Mouse (Mus musculus): ENCODE measurements around the gene Iqgap1. TPM values are rescaled to one million over a fixed set of nuclear protein-coding genes. Genes with fewer than 3 reads are reported as not detected.
A peak's percentile ranks its signal among the peaks of the same experiment; 100 is the strongest.

Iqgap1 gene
- polyA plus RNA-seq, 1 experiment from 2014 or later: 52.9 TPM

DNA sequence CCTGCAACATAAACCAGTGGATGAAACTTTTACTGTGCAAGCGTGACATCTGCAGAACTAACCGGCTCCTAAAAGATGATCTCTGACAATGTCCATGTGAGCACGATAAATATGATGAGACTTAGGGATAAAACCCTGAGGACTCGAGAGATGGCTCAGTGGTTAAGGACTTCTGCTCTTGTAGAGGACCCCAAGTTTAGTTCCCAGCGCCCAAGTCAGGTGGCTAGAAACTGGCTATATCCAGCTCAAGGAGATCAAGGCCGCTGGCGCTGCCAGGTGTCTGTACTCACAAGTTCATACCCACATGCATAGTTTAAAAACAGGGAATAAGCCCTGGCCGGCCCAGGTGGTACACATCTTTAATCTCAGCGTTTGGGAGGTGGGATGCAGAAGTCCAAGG, 133.3 kb downstream of the Iqgap1 start:
- Histone ChIP-seq H3K9ac (no peak overlapping the region), H3K4me1 (peaks cover 11% of the 10 kb centered on the region), H3K9me3 (0 out of 2 replicates have a peak, but pooled peaks cover 3% of the 10 kb centered on the region), H3K27ac (no peak overlapping the region), H3K27me3 (no peaks in the 10 kb centered on the region), H3K4me3 (no peak overlapping the region), H3K36me3 (no peaks in the 10 kb centered on the region), H3K4me2 (replicated peaks) (no peak overlapping the region)
- WGBS: 88% methylated on average over 9 of the region's 9 CpGs
- ATAC-seq (ENCODE audit: low FRiP score, low read depth): no peak

DNA sequence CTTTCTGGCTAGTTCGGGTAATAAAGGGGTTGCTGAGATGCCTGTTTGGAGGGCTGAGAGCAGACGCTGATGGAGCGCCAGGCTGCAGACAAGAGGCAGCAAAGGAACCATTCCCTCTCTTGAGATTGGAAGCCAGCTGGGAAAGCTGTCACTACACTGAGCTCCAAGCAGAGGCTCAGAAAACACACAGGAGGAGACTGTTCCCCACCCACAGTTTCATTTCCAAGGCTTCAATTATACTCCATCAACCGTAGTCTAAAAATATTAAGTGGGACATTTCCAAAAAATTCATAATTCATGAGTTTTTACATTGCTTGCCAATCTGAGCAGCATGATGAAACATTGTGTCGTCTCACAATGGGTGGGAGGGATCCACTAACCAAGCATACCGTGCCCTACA, 134.6 kb downstream of the Iqgap1 start:
- Histone ChIP-seq H3K27me3 (no peaks in the 10 kb centered on the region), H3K4me2 (replicated peaks) (no peak overlapping the region), H3K4me1 (peaks cover 16% of the 10 kb centered on the region), H3K9me3 (0 out of 2 replicates have a peak, but pooled peaks cover 3% of the 10 kb centered on the region), H3K27ac (no peak overlapping the region), H3K36me3 (no peaks in the 10 kb centered on the region), H3K9ac (no peak overlapping the region), H3K4me3 (no peak overlapping the region)
- WGBS: 62% methylated on average over 6 of the region's 6 CpGs
- ATAC-seq (ENCODE audit: low FRiP score, low read depth): no peak

DNA sequence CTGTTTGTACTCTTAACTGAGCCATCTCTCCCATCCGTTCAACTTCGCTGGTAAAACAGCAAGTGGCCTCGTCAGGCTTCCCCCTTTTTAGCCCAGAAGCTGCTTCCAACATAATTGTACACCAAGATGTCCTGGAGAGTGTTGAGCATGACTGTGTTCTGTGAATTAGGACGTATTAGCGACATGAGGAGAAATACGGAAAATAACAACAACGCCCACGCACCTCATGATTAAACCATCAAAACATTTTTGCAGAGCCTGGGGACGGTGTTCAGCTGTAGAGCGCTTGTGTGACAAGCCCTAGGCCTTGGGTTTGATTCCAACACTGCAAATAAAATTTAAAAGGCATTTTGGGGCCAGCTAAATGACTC, 136.6 kb downstream of the Iqgap1 start:
- 17% methylated on average over 10 of the region's 10 CpGs for WGBS
- H3K4me3 ChIP-seq: peak overlapping the region; percentile 89

DNA sequence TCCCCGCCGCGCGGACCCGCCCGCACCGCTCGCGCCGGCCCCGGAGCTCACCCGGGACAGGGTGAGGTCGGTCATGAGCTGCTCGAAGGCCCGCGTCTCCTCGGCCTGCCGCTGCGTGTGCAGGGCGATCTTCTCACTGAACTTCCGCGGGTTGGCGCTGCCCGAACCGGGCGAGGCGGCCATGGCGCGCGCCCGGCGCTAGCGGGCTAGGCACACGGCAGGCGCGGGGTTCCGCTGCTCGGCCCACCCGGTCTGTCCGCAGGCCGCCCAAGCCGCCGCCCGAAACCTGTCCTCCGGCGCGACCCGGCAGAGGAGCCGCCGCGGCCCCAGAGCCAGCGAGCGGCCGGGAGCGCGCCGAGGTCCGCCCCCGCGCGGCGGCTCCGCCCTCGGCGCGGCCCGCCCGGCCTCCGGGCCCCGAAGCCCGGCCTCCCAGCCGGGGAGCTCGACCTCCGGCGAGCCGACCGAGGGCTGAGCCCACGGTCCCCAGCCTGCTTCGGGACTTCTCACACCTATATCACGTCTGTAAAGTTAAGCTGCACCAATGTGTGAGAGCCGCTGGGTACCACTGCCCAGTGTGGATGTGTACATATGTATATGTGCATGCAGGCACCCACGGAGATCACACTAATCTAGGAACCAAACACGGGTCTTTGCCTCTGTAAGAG, 137.1 kb downstream of the Iqgap1 start, which contains the start of gene Crtc3:
Gene Crtc3, minus strand, starts transcription at position 322 of the 665 bp plus-strand sequence.
- no peaks in the 10 kb centered on the region for H3K27me3 ChIP-seq
- WGBS: 0% methylated on average over 60 of the region's 83 CpGs
- ATAC-seq (ENCODE audit: low FRiP score, low read depth): peak; percentile 85

More for the DNA sequence above, 136.6 kb downstream of the Iqgap1 start:
- Histone ChIP-seq H3K9me3 (0 out of 2 replicates have a peak, but pooled peaks cover 2% of the 10 kb centered on the region), H3K4me2 (replicated peaks) (peak overlapping the region; percentile 82), H3K27me3 (no peaks in the 10 kb centered on the region), H3K27ac (peak overlapping the region; percentile 96), H3K36me3 (no peaks in the 10 kb centered on the region), H3K4me1 (peaks cover 16% of the 10 kb centered on the region), H3K9ac (peak overlapping the region; percentile 95)
- no peak for ATAC-seq (ENCODE audit: low FRiP score, low read depth)

DNA sequence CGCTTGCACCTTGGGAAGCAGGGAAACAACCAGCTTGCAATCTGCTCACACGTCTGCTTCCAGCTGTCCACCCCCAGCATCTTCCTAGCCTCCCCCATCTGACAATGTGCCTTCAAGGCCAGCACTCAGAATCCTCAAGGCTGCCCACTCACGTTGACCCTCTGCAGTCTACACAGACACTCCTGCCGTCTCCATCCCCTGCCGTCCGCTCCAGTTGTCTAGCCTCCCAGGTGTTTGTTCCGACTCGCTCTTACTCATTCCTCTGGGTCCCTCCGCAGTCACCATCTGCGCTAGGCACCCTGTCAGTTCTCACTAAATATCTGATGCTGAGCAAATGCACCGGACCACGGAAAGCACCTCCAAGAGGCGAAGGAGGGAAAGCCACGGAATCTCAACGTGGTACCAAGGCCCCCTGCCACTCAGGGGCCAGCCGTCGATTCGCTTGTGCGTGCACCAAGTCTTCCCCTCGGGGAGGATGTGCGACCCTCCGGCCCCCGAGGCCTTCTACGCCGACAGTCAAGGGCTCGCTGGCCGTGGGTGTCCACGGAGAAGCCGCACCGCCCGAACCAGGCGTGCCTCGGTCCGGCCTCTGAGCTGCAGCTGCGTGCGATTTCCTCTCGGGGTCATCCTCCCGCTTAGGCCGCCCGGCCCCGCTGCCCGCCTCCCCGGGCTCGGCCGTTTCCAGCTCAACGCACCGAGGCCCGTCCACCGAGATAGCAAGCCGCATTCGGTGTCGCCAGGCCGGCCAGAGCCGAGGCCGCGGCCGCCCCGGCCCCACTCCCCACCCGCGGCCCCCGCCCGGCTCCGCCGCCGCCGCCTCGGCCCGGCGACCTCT, 137.8 kb downstream of the Iqgap1 start:
- peak overlapping the region; percentile 95 for H3K9ac ChIP-seq
- H3K9me3 ChIP-seq: no peaks in the 10 kb centered on the region
- H3K4me1 ChIP-seq: peaks cover 16% of the 10 kb centered on the region
- H3K27ac ChIP-seq: peak overlapping the region; percentile 96
- ATAC-seq (ENCODE audit: low FRiP score, low read depth): peak; percentile 55
- peak overlapping the region; percentile 89 for H3K4me3 ChIP-seq
- H3K4me2 ChIP-seq (replicated peaks): peak overlapping the region; percentile 82
- no peaks in the 10 kb centered on the region for H3K36me3 ChIP-seq
- 1% methylated on average over 68 of the region's 69 CpGs for WGBS
- H3K27me3 ChIP-seq: no peaks in the 10 kb centered on the region

More for the DNA sequence above, 137.1 kb downstream of the Iqgap1 start, which contains the start of gene Crtc3:
- H3K27ac ChIP-seq: peak within 1 kb of the TSS; percentile 96
- H3K4me2 ChIP-seq (replicated peaks): peak within 1 kb of the TSS; percentile 82
- peak within 1 kb of the TSS; percentile 89 for H3K4me3 ChIP-seq
- H3K4me1 ChIP-seq: peaks cover 16% of the 10 kb centered on the region
- peak within 1 kb of the TSS; percentile 95 for H3K9ac ChIP-seq
- H3K9me3 ChIP-seq: no peaks in the 10 kb centered on the region
- no peaks in the 10 kb centered on the region for H3K36me3 ChIP-seq

DNA sequence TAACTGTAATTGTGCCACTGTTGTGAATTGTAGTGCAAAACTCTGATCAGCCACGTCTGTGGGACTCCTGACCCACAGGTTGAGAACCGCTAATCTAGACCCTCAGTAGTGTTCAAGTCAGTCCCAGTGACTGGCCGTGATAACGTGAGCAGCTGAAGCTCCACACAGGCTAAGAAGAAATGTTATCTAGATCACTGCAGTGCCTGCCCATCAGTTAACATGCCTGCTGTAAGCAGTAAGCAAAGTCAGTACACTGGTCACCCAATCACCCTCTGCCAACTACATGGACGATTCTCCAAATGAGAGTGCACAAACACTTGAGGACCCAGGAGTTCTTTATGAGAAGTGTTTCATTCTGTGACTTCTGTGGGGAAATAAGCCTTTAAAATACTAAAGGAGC, 140.1 kb downstream of the Iqgap1 start:
- no peaks in the 10 kb centered on the region for H3K36me3 ChIP-seq
- H3K9ac ChIP-seq: no peak overlapping the region
- H3K4me2 ChIP-seq (replicated peaks): no peak overlapping the region
- peaks cover 23% of the 10 kb centered on the region for H3K4me1 ChIP-seq
- no peak for ATAC-seq (ENCODE audit: low FRiP score, low read depth)
- H3K4me3 ChIP-seq: no peak overlapping the region
- no peaks in the 10 kb centered on the region for H3K9me3 ChIP-seq
- H3K27ac ChIP-seq: no peak overlapping the region
- 83% methylated on average over 5 of the region's 5 CpGs for WGBS
- H3K27me3 ChIP-seq: no peaks in the 10 kb centered on the region

DNA sequence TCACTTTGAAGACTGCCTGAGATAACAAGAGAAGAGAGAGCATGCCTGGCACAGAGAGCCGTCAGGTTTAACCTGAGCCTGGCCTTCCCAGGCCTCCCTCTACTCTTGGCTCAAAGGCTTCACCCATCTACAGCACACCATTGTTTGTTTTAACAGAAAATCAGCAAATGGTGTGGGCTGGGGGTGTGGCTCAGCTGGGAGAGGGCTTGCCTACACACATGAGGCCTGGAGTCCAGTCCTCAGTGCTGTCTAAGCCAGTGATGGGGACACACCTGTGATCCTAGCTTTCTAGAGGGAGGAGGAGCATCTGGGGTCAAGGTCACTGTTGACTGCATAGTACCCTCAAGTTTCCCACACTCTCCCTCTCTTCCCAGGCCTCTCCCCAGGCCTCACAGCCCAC, 143.1 kb downstream of the Iqgap1 start:
- WGBS: 50% methylated on average over 1 of the region's 1 CpGs
- Histone ChIP-seq H3K4me3 (no peak overlapping the region), H3K4me2 (replicated peaks) (no peak overlapping the region), H3K36me3 (no peaks in the 10 kb centered on the region), H3K27me3 (no peaks in the 10 kb centered on the region), H3K27ac (no peak overlapping the region), H3K9ac (no peak overlapping the region), H3K9me3 (no peaks in the 10 kb centered on the region), H3K4me1 (peaks cover 22% of the 10 kb centered on the region)
- no peak for ATAC-seq (ENCODE audit: low FRiP score, low read depth)

DNA sequence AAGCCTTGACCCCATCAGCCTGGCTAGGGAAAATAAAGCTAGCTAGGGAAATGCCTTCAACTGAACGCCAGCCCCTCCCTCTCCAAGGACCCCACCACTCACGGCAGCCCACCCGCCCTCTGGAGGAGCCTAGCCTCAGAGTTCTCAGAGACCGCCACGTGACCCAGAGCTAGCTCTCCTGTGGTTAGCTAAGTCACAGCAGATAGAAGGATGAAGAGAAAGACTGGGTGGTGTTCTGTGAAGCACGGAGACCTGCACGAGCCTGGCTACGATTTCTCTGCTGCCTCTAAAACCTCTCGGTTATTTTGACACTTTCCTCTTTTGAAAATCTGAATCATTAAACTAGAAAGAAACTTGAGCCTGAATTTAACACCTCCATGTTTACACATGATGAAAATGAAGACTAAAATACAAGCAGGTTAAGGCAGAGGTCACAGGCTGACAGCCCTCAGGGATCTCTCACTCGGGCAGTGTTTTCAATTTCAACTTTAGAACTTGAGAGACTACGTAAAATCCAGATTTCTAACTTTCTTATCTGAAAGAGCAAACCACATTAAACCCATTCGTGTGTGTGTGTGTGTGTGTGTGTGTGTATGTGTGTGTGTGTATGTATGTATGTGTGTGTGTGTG, 145.4 kb downstream of the Iqgap1 start:
- ATAC-seq (ENCODE audit: low FRiP score, low read depth): no peak
- WGBS: 16% methylated on average over 12 of the region's 12 CpGs

DNA sequence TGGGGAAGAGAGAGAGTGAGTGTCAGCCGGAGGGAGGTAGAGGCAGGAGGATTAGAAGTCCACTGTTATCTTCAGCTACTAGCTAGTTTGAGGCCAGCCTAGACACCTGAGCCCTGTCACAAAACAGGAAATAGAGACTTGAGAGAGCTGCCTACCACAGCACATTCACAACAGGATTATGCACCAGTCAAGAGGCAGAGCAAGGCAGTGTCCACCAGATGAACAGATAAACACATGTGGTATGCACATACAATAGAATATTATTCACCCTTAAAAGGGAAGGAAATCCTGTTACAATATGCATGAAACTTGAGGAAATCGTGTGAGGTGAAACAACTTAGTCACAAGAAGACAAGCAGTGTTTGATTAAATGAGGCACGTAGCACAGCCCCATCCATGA, 153.5 kb downstream of the Iqgap1 start:
- no peak for ATAC-seq (ENCODE audit: low FRiP score, low read depth)
- WGBS: 82% methylated on average over 3 of the region's 3 CpGs
- H3K27ac ChIP-seq: no peak overlapping the region
- H3K4me3 ChIP-seq: no peak overlapping the region
- no peaks in the 10 kb centered on the region for H3K9me3 ChIP-seq
- H3K36me3 ChIP-seq: peaks cover 22% of the 10 kb centered on the region
- H3K27me3 ChIP-seq: no peaks in the 10 kb centered on the region
- no peak overlapping the region for H3K9ac ChIP-seq
- H3K4me2 ChIP-seq (replicated peaks): no peak overlapping the region
- H3K4me1 ChIP-seq: peaks cover 13% of the 10 kb centered on the region

More for the DNA sequence above, 145.4 kb downstream of the Iqgap1 start:
- H3K9me3 ChIP-seq: no peaks in the 10 kb centered on the region
- H3K4me1 ChIP-seq: peaks cover 20% of the 10 kb centered on the region
- 0 out of 2 replicates have a peak, but pooled peaks cover 6% of the 10 kb centered on the region for H3K36me3 ChIP-seq
- no peaks in the 10 kb centered on the region for H3K27me3 ChIP-seq
- H3K27ac ChIP-seq: peak overlapping the region; percentile 6; the same call in 1 of the 2 replicates
- peak overlapping the region; percentile 26; the same call in 1 of the 2 replicates for H3K4me2 ChIP-seq (replicated peaks)
- no peak overlapping the region for H3K9ac ChIP-seq
- H3K4me3 ChIP-seq: no peak overlapping the region

DNA sequence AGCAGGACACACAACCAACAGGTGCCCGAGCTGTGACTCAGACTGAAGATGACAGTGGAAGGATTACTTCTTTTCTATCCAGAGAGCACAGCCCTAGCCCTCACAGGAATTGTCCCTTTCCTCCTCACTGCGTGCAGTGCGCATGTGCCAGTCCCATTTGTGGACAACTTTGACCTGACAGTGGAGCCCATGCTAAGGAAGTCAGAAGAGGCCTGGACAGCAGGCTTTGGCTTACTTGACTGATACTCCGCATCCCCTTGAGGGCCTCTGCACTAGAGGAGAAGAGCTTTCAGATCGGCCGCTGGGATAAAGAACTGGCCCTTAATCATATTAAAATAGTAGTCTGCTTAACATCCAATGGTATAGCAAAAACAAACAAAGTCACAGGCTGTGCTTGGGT, 154.9 kb downstream of the Iqgap1 start:
- H3K9ac ChIP-seq: no peak overlapping the region

DNA sequence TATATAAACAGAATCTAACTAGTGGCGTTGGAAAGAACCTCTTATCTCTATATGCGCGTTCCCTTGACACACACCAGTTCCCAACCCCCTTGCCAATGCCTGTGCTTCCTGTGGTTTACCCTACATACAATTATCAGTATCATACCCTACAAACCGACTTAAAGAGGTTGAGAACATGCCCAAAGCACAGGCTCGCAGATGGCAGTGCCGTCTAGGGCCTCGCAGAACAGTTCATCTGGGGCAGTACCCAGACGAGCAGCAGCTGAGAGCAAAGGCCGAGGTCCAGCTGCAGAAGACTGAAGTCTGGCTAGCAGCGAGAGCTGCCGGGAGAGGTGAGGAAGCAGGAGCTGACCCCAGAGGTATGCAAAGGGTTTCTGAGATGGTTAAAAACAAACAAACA, 158.6 kb downstream of the Iqgap1 start:
- Histone ChIP-seq H3K27me3 (no peaks in the 10 kb centered on the region), H3K27ac (peak overlapping the region; percentile 18), H3K9me3 (no peaks in the 10 kb centered on the region), H3K4me2 (replicated peaks) (no peak overlapping the region), H3K4me3 (no peak overlapping the region), H3K36me3 (peaks cover 9% of the 10 kb centered on the region), H3K9ac (peak overlapping the region; percentile 0; the same call in 1 of the 2 replicates), H3K4me1 (peaks cover 28% of the 10 kb centered on the region)
- no peak for ATAC-seq (ENCODE audit: low FRiP score, low read depth)
- WGBS: 43% methylated on average over 11 of the region's 11 CpGs

More for the DNA sequence above, 154.9 kb downstream of the Iqgap1 start:
- Histone ChIP-seq H3K27me3 (no peaks in the 10 kb centered on the region), H3K4me2 (replicated peaks) (no peak overlapping the region), H3K9me3 (no peaks in the 10 kb centered on the region), H3K27ac (no peak overlapping the region), H3K4me3 (no peak overlapping the region), H3K4me1 (peaks cover 23% of the 10 kb centered on the region), H3K36me3 (peaks cover 16% of the 10 kb centered on the region)
- ATAC-seq (ENCODE audit: low FRiP score, low read depth): no peak
- 89% methylated on average over 6 of the region's 6 CpGs for WGBS

Data from limb, embryonic 13.5 days (tissue).